8 mouse cellular contexts compared by ENCODE assay signal in genomic region chr3:154330181-154331002, GRCm38 (mm10). TPM values are rescaled to one million over a fixed set of nuclear protein-coding genes. Genes with fewer than 3 reads are reported as not detected.
DNase-seq lines count a peak whose midpoint lies in the region; ATAC-seq lines count a peak whose summit lies in the region.

Gene Lhx8, minus strand, starts transcription at chr3:154330659.

- no peak for ATAC-seq in liver, embryonic 11.5 days (replicated peaks; ENCODE audit: low FRiP score)
- no peak; the same call in 1 of the 2 replicates for ATAC-seq in liver, embryonic 12.5 days
- no peak for ATAC-seq in heart, embryonic 16.5 days (replicated peaks; ENCODE audit: extremely low read depth, insufficient read depth, low FRiP score)
- peak; percentile 22; the same call in 1 of the 2 replicates for ATAC-seq in limb, embryonic 11.5 days (ENCODE audit: insufficient number of reproducible peaks, low FRiP score, low TSS enrichment, low read depth)
- no peak for ATAC-seq in stomach, embryonic 16.5 days (ENCODE audit: insufficient read depth, low FRiP score)
- no peak for ATAC-seq in erythroblast, adult 5-6 weeks (replicated peaks; ENCODE audit: low FRiP score, poor library complexity, severe bottlenecking)

- H3K4me3 ChIP-seq in liver, embryonic 11.5 days (ENCODE audit: low read depth, low read length), result peak within 1 kb of the TSS; percentile 14; the same call in 1 of the 2 replicates
- H3K4me3 ChIP-seq in liver, embryonic 12.5 days, result no peak within 1 kb of the TSS
- peak within 1 kb of the TSS; percentile 50 for H3K4me3 ChIP-seq in heart, embryonic 16.5 days (ENCODE audit: low read length)
- 0 out of 2 replicates have a peak within 1 kb of the TSS, but pooled peaks have one; percentile 6 for H3K4me3 ChIP-seq in limb, embryonic 11.5 days (ENCODE audit: low read depth, low read length)
- peak within 1 kb of the TSS; percentile 20; the same call in 1 of the 2 replicates for H3K4me3 ChIP-seq in stomach, embryonic 16.5 days (replicated peaks; ENCODE audit: low read length)

- H3K9ac ChIP-seq in liver, embryonic 11.5 days (ENCODE audit: low read depth, low read length), result no peak within 1 kb of the TSS
- H3K9ac ChIP-seq in liver, embryonic 12.5 days, result no peak within 1 kb of the TSS
- H3K9ac ChIP-seq in heart, embryonic 16.5 days (ENCODE audit: low read length), result no peak within 1 kb of the TSS
- H3K9ac ChIP-seq in limb, embryonic 11.5 days (ENCODE audit: low read length), result no peak within 1 kb of the TSS
- H3K9ac ChIP-seq in stomach, embryonic 16.5 days (ENCODE audit: low read length), result no peak within 1 kb of the TSS

- H3K36me3 ChIP-seq in liver, embryonic 11.5 days (ENCODE audit: control insufficient read depth, insufficient read depth, low read length), result no peaks in the 10 kb centered on the region
- H3K36me3 ChIP-seq in liver, embryonic 12.5 days, result no peaks in the 10 kb centered on the region
- no peaks in the 10 kb centered on the region for H3K36me3 ChIP-seq in heart, embryonic 16.5 days (ENCODE audit: control insufficient read depth, insufficient read depth)
- H3K36me3 ChIP-seq in limb, embryonic 11.5 days (ENCODE audit: control insufficient read depth, insufficient read depth, low read length), result no peaks in the 10 kb centered on the region
- H3K36me3 ChIP-seq in stomach, embryonic 16.5 days (ENCODE audit: control insufficient read depth, insufficient read depth, low read length), result no peaks in the 10 kb centered on the region

- peak; percentile 64 for DNase-seq in liver, embryonic 11.5 days (ENCODE audit: low spot score)
- peak; percentile 69 for DNase-seq in embryo, embryonic 11 days
- DNase-seq in limb, embryonic 11.5 days (ENCODE audit: low spot score), result peak; percentile 74
- no peak for DNase-seq in MN1 (ENCODE audit: low spot score)

- H3K4me2 ChIP-seq in liver, embryonic 11.5 days, result peak within 1 kb of the TSS; percentile 5; the same call in 1 of the 2 replicates
- H3K4me2 ChIP-seq in liver, embryonic 12.5 days, result no peak within 1 kb of the TSS
- peak within 1 kb of the TSS; percentile 22 for H3K4me2 ChIP-seq in heart, embryonic 16.5 days (ENCODE audit: low read depth, low read length)
- peak within 1 kb of the TSS; percentile 22; the same call in 1 of the 2 replicates for H3K4me2 ChIP-seq in limb, embryonic 11.5 days (ENCODE audit: low read depth, severe bottlenecking)
- H3K4me2 ChIP-seq in stomach, embryonic 16.5 days (ENCODE audit: low read depth, low read length), result 0 out of 2 replicates have a peak within 1 kb of the TSS, but pooled peaks have one; percentile 3

- H3K27me3 ChIP-seq in liver, embryonic 11.5 days (replicated peaks; ENCODE audit: control insufficient read depth, insufficient read depth, low read length), result peaks cover 99% of the 10 kb centered on the region
- H3K27me3 ChIP-seq in liver, embryonic 12.5 days (replicated peaks), result peaks cover 99% of the 10 kb centered on the region
- peaks cover 78% of the 10 kb centered on the region for H3K27me3 ChIP-seq in heart, embryonic 16.5 days (ENCODE audit: control insufficient read depth, insufficient read depth, low read length)
- peaks cover 80% of the 10 kb centered on the region for H3K27me3 ChIP-seq in limb, embryonic 11.5 days (ENCODE audit: control insufficient read depth, insufficient read depth, low read length)
- H3K27me3 ChIP-seq in stomach, embryonic 16.5 days (ENCODE audit: control insufficient read depth, insufficient read depth, low read length), result peaks cover 79% of the 10 kb centered on the region

- H3K4me1 ChIP-seq in liver, embryonic 11.5 days (replicated peaks; ENCODE audit: control insufficient read depth, insufficient read depth, low read length), result peaks cover 6% of the 10 kb centered on the region; the same call in 1 of the 2 replicates
- H3K4me1 ChIP-seq in liver, embryonic 12.5 days, result peaks cover 10% of the 10 kb centered on the region; the same call in 1 of the 2 replicates
- H3K4me1 ChIP-seq in heart, embryonic 16.5 days (ENCODE audit: control insufficient read depth, insufficient read depth, low read length), result peaks cover 21% of the 10 kb centered on the region
- peaks cover 8% of the 10 kb centered on the region; the same call in 1 of the 2 replicates for H3K4me1 ChIP-seq in limb, embryonic 11.5 days (ENCODE audit: control insufficient read depth, insufficient read depth, low read length)
- peaks cover 20% of the 10 kb centered on the region for H3K4me1 ChIP-seq in stomach, embryonic 16.5 days (ENCODE audit: control insufficient read depth, insufficient read depth, low read length)

- no peak within 1 kb of the TSS for H3K27ac ChIP-seq in liver, embryonic 11.5 days (ENCODE audit: low read depth, low read length)
- H3K27ac ChIP-seq in liver, embryonic 12.5 days, result no peak within 1 kb of the TSS
- H3K27ac ChIP-seq in heart, embryonic 16.5 days (ENCODE audit: low read length), result no peak within 1 kb of the TSS
- no peak within 1 kb of the TSS for H3K27ac ChIP-seq in limb, embryonic 11.5 days (replicated peaks; ENCODE audit: low read depth, low read length)
- H3K27ac ChIP-seq in stomach, embryonic 16.5 days (ENCODE audit: low read length), result no peak within 1 kb of the TSS

- whole genome bisulfite sequencing in liver, embryonic 11.5 days, result 2% methylated on average over 28 of the region's 28 CpGs
- 3% methylated on average over 28 of the region's 28 CpGs for WGBS in liver, embryonic 12.5 days (ENCODE audit: insufficient replicate concordance)
- 3% methylated on average over 28 of the region's 28 CpGs for WGBS in heart, embryonic 16.5 days
- under 1% methylated on average over 28 of the region's 28 CpGs for WGBS in limb, embryonic 11.5 days
- whole genome bisulfite sequencing in stomach, embryonic 16.5 days, result 2% methylated on average over 28 of the region's 28 CpGs

- no peaks in the 10 kb centered on the region for H3K9me3 ChIP-seq in liver, embryonic 11.5 days (ENCODE audit: control insufficient read depth, low read length)
- no peaks in the 10 kb centered on the region for H3K9me3 ChIP-seq in liver, embryonic 12.5 days (replicated peaks)
- H3K9me3 ChIP-seq in heart, embryonic 16.5 days (replicated peaks; ENCODE audit: control insufficient read depth, low read length), result no peaks in the 10 kb centered on the region
- H3K9me3 ChIP-seq in limb, embryonic 11.5 days (ENCODE audit: control insufficient read depth, low read length), result no peaks in the 10 kb centered on the region
- no peaks in the 10 kb centered on the region for H3K9me3 ChIP-seq in stomach, embryonic 16.5 days (replicated peaks; ENCODE audit: control insufficient read depth, low read length)

RNA-seq across cellular contexts. Expression of gene Lhx8, which starts in this region (rescaled TPM):
- 0.10 and 0.78 TPM in 2 replicates for polyA plus RNA-seq in liver, embryonic 11.5 days (2014; fragmentation: Nextera tagmentation; extraction: Ambion mirVana)
- 0.11 TPM in 1 of 2 replicates, not detected in the other for polyA plus RNA-seq in liver, embryonic 12.5 days (2016; fragmentation: Nextera tagmentation; extraction: Ambion mirVana)
- 0.19 and 0.45 TPM in 2 replicates for polyA plus RNA-seq in heart, embryonic 16.5 days (2015; fragmentation: Nextera tagmentation; extraction: Ambion mirVana)
- 0.21 and 0.28 TPM in 2 replicates for polyA plus RNA-seq in limb, embryonic 11.5 days (2014; fragmentation: Nextera tagmentation; extraction: Ambion mirVana)
- polyA plus RNA-seq in stomach, embryonic 16.5 days (2015; fragmentation: Nextera tagmentation; extraction: Ambion mirVana), result 0.12 TPM in 1 of 2 replicates, not detected in the other
- not detected in 2 replicates for total RNA-seq in erythroblast, adult 5-6 weeks (2015; ENCODE audit: low replicate concordance)
- total RNA-seq in erythroblast, adult 5-6 weeks (2017; ENCODE audit: low replicate concordance), result not detected in 2 replicates

Comparison
In these comparisons a context has a peak if more than half of its experiments do, and no peak if none do; other contexts are left out.
1. Peak in DNase-seq, H3K4me3 ChIP-seq and H3K4me2 ChIP-seq in liver, embryonic 11.5 days; RNA of the gene not detected or under 1 TPM.
2. Peak in DNase-seq, ATAC-seq, H3K4me3 ChIP-seq and H3K4me2 ChIP-seq in limb, embryonic 11.5 days; RNA of the gene not detected or under 1 TPM.